Mouse (Mus musculus) C2C12 (cell line): ENCODE results near the gene Cdkl2. TPM values are rescaled to one million over a fixed set of nuclear protein-coding genes. Genes with fewer than 3 reads are reported as not detected.

Experiments used
- H3K27me3 ChIP-seq: one replicate; pipeline ENCODE4 v1.6.1; 2011; ENCODE audit not compliant: control insufficient read depth, insufficient read depth, insufficient read length
- H3K36me3 ChIP-seq: one replicate; pipeline ENCODE4 v1.6.1; 2011; ENCODE audit not compliant: control insufficient read depth, insufficient read depth
- H3K4me3 ChIP-seq: one replicate; pipeline ENCODE4 v1.5.1; 2011; ENCODE audit warnings: mild to moderate bottlenecking, control low read depth; ENCODE audit not compliant: poor library complexity, insufficient read depth, severe bottlenecking
- H3K79me2 ChIP-seq: one replicate; pipeline ENCODE4 v1.6.1; 2011; ENCODE audit not compliant: control insufficient read depth, insufficient read depth
- H3K79me3 ChIP-seq: one replicate; pipeline ENCODE4 v1.6.1; 2011; ENCODE audit warnings: low read depth, control low read depth
- H3ac ChIP-seq: one replicate; pipeline ENCODE3; 2011; ENCODE audit warnings: low read depth; ENCODE audit not compliant: control insufficient read depth, insufficient read length
- CEBPB ChIP-seq: IDR thresholded peaks from one replicate; pipeline ENCODE4 v1.6.1; 2011; ENCODE audit warnings: low read depth, mild to moderate bottlenecking, control low read depth, moderate library complexity
- CTCF ChIP-seq: IDR thresholded peaks from one replicate; pipeline ENCODE4 v1.5.1; 2011; ENCODE audit not compliant: control insufficient read depth, insufficient read depth, insufficient read length
- FOSL1 ChIP-seq: IDR thresholded peaks from one replicate; pipeline ENCODE4 v1.8.0; 2011; ENCODE audit warnings: mild to moderate bottlenecking, low read length; ENCODE audit not compliant: poor library complexity, insufficient read depth, severe bottlenecking
- MAX ChIP-seq: IDR thresholded peaks from one replicate; pipeline ENCODE4 v1.6.1; 2011; ENCODE audit warnings: mild to moderate bottlenecking, control low read depth
- MYOD1 ChIP-seq: IDR thresholded peaks from one replicate; pipeline ENCODE4 v1.6.1; 2011; ENCODE audit warnings: low read depth; ENCODE audit not compliant: control insufficient read depth, insufficient read length
- MYOG ChIP-seq: IDR thresholded peaks from one replicate; pipeline ENCODE4 v1.6.1; 2011; ENCODE audit not compliant: control insufficient read depth, insufficient read length; ENCODE audit errors: extremely low read depth
- USF1 ChIP-seq: IDR thresholded peaks from one replicate; pipeline ENCODE4 v1.6.1; 2011; ENCODE audit warnings: low read depth, mild to moderate bottlenecking, control low read depth, moderate library complexity
- polyA plus RNA-seq: library from polyadenylated mRNA; unstranded; fragments of >200 nt; fragmentation: generic; extraction: Trizol; gene quantifications from one replicate; pipeline ENCODE4 v1.2.1, GENCODE M21; 2012; ENCODE audit warnings: missing spikeins

The Cdkl2 gene
- polyA plus RNA-seq, 1 experiment = 0.83 TPM

- Histone ChIP-seq H3K79me2 (peaks cover 55% of the 10 kb centered on the region), H3K27me3 (no peaks in the 10 kb centered on the region), H3K36me3 (no peaks in the 10 kb centered on the region), H3K4me3 (peak overlapping the region; percentile 85), H3K79me3 (peaks cover 47% of the 10 kb centered on the region), H3ac (peak overlapping the region; percentile 99)
- no peak for TF ChIP-seq MAX
- TF ChIP-seq CTCF = no peak
- no peak for TF ChIP-seq MYOD1
- TF ChIP-seq USF1 = no peak
- no peak for TF ChIP-seq FOSL1
- no peak for TF ChIP-seq MYOG
- TF ChIP-seq CEBPB = no peak
Observed at GRCm38 (mm10) chr5:92082821-92083401, 39.2 kb upstream of the Cdkl2 start.

- TF ChIP-seq FOSL1 (no peak), USF1 (no peak), MAX (no peak), CEBPB (no peak), CTCF (no peak), MYOG (no peak), MYOD1 (no peak)
- Histone ChIP-seq H3K79me2 (peaks cover 71% of the 10 kb centered on the region), H3K27me3 (no peaks in the 10 kb centered on the region), H3K4me3 (no peak overlapping the region), H3K36me3 (no peaks in the 10 kb centered on the region), H3K79me3 (peaks cover 62% of the 10 kb centered on the region), H3ac (no peak overlapping the region)
Observed at GRCm38 (mm10) chr5:92081326-92081725, 37.6 kb upstream of the Cdkl2 start.

GRCm38 (mm10) chr5:92080400-92080799 lies 36.7 kb upstream of the Cdkl2 start:
- Histone ChIP-seq H3K79me3 (peaks cover 69% of the 10 kb centered on the region), H3K27me3 (no peaks in the 10 kb centered on the region), H3K36me3 (peaks cover 2% of the 10 kb centered on the region), H3K4me3 (no peak overlapping the region), H3ac (no peak overlapping the region), H3K79me2 (peaks cover 80% of the 10 kb centered on the region)
- no peak for TF ChIP-seq USF1
- no peak for TF ChIP-seq MYOG
- TF ChIP-seq MYOD1 = no peak
- no peak for TF ChIP-seq CEBPB
- TF ChIP-seq CTCF = no peak
- TF ChIP-seq FOSL1 = no peak
- no peak for TF ChIP-seq MAX

- no peaks in the 10 kb centered on the region for H3K27me3 ChIP-seq
- peaks cover 91% of the 10 kb centered on the region for H3K79me2 ChIP-seq
- H3K4me3 ChIP-seq = no peak overlapping the region
- peaks cover 5% of the 10 kb centered on the region for H3K36me3 ChIP-seq
- H3ac ChIP-seq = no peak overlapping the region
- H3K79me3 ChIP-seq = peaks cover 80% of the 10 kb centered on the region
- TF ChIP-seq CEBPB (no peak), MAX (no peak), MYOG (no peak), USF1 (no peak), FOSL1 (no peak), MYOD1 (no peak), CTCF (no peak)
Observed at GRCm38 (mm10) chr5:92079304-92079703, 35.6 kb upstream of the Cdkl2 start.

- TF ChIP-seq CEBPB (no peak), MYOD1 (no peak), FOSL1 (no peak), MYOG (no peak)
- Histone ChIP-seq H3K36me3 (peaks cover 5% of the 10 kb centered on the region), H3K79me2 (peaks cover 96% of the 10 kb centered on the region), H3K27me3 (no peaks in the 10 kb centered on the region), H3ac (no peak overlapping the region), H3K79me3 (peaks cover 85% of the 10 kb centered on the region), H3K4me3 (no peak overlapping the region)
Observed at GRCm38 (mm10) chr5:92078751-92079150, 35.1 kb upstream of the Cdkl2 start.

- Histone ChIP-seq H3K79me2 (peaks cover 100% of the 10 kb centered on the region), H3K79me3 (peaks cover 91% of the 10 kb centered on the region), H3K36me3 (peaks cover 18% of the 10 kb centered on the region), H3K4me3 (no peak overlapping the region), H3ac (no peak overlapping the region), H3K27me3 (no peaks in the 10 kb centered on the region)
- TF ChIP-seq MYOG = no peak
- no peak for TF ChIP-seq MAX
- no peak for TF ChIP-seq USF1
- no peak for TF ChIP-seq CEBPB
- no peak for TF ChIP-seq FOSL1
- no peak for TF ChIP-seq MYOD1
Observed at GRCm38 (mm10) chr5:92076273-92076672, 32.6 kb upstream of the Cdkl2 start.

GRCm38 (mm10) chr5:92074061-92074460 lies 30.4 kb upstream of the Cdkl2 start:
- no peak for TF ChIP-seq MYOG
- no peak for TF ChIP-seq FOSL1
- no peak for TF ChIP-seq MYOD1
- TF ChIP-seq USF1 = no peak
- TF ChIP-seq CTCF = no peak
- no peak for TF ChIP-seq MAX
- TF ChIP-seq CEBPB = no peak
- Histone ChIP-seq H3ac (no peak overlapping the region), H3K4me3 (no peak overlapping the region), H3K36me3 (peaks cover 27% of the 10 kb centered on the region), H3K79me3 (peaks cover 78% of the 10 kb centered on the region), H3K79me2 (peaks cover 92% of the 10 kb centered on the region), H3K27me3 (no peaks in the 10 kb centered on the region)
